Mouse (Mus musculus) lung, embryonic 16.5 days (tissue): ENCODE data around the gene Cela2a. TPM values are rescaled to one million over a fixed set of nuclear protein-coding genes. Genes with fewer than 3 reads are reported as not detected.

Experiments
- ATAC-seq: fragments of 200-750 bp; cut with Nextera tagmentation; 2 replicates; pipeline ENCODE4 v1.8.0; 2017; ENCODE audit warnings: low read depth, mild to moderate bottlenecking, moderate library complexity
- H3K27ac ChIP-seq: fragments of 300-500 bp; sonication (generic); 2 replicates; pipeline ENCODE4 v1.5.1; 2014; ENCODE audit warnings: mild to moderate bottlenecking, control low read depth, low read length
- H3K27me3 ChIP-seq: fragments of 300-500 bp; sonication (generic); 2 replicates; pipeline ENCODE4 v1.6.1; 2014; ENCODE audit warnings: low read depth, low read length, mixed read lengths; ENCODE audit not compliant: control insufficient read depth, insufficient read depth
- H3K36me3 ChIP-seq: fragments of 300-500 bp; sonication (generic); 2 replicates; pipeline ENCODE4 v1.6.1; 2014; ENCODE audit warnings: low read length; ENCODE audit not compliant: control insufficient read depth, insufficient read depth
- H3K4me1 ChIP-seq: fragments of 300-500 bp; sonication (generic); replicated peaks from 2 replicates; pipeline ENCODE4 v1.6.1; 2014; ENCODE audit warnings: low read length, mixed read lengths; ENCODE audit not compliant: control insufficient read depth, insufficient read depth
- H3K4me2 ChIP-seq: fragments of 300-500 bp; sonication (generic); 2 replicates; pipeline ENCODE4 v1.6.1; 2014; ENCODE audit warnings: low read depth, low read length, control low read depth
- H3K4me3 ChIP-seq: fragments of 300-500 bp; sonication (generic); 2 replicates; pipeline ENCODE4 v1.5.1; 2014; ENCODE audit warnings: mild to moderate bottlenecking, low read length, control low read depth
- H3K9ac ChIP-seq: fragments of 300-500 bp; sonication (generic); 2 replicates; pipeline ENCODE4 v1.6.1; 2014; ENCODE audit warnings: low read length, control low read depth
- H3K9me3 ChIP-seq: fragments of 300-500 bp; sonication (generic); 2 replicates; pipeline ENCODE4 v1.6.1; 2016; ENCODE audit warnings: low read length; ENCODE audit not compliant: control insufficient read depth
- WGBS: fragments of 180-500 bp; shearing (Covaris S2); extraction: QIAGEN DNeasy Blood & Tissue Kit; methylation state at CpG from one replicate; pipeline ENCODE4 v1.1.7; 2014; 5-methylcytosine and 5-hydroxymethylcytosine counted together
- polyA plus RNA-seq: library from polyadenylated mRNA; unstranded; fragments of >200 nt; fragmentation: Nextera tagmentation; extraction: Ambion mirVana; gene quantifications from 2 replicates; pipeline ENCODE4 v1.2.1, GENCODE M21; 2015

Gene Cela2a
- polyA plus RNA-seq, 1 experiment from 2014 or later: not detected

GRCm38 (mm10) chr4:141766668-141767352 lies 59.1 kb downstream of the Cela2a start:
- Histone ChIP-seq H3K4me2 (peak overlapping the region; percentile 19), H3K36me3 (peaks cover 24% of the 10 kb centered on the region), H3K9me3 (no peaks in the 10 kb centered on the region), H3K4me1 (peaks cover 23% of the 10 kb centered on the region), H3K4me3 (no peak overlapping the region), H3K9ac (0 out of 2 replicates have a peak overlapping the region, but pooled peaks have one; percentile 27), H3K27ac (peak overlapping the region; percentile 92), H3K27me3 (no peaks in the 10 kb centered on the region)
- ATAC-seq: peak; percentile 84
- WGBS: 36% methylated on average over 19 of the region's 19 CpGs

GRCm38 (mm10) chr4:141766316-141766667 lies 59.7 kb downstream of the Cela2a start:
- H3K36me3 ChIP-seq: peaks cover 26% of the 10 kb centered on the region
- ATAC-seq: no peak

GRCm38 (mm10) chr4:141765008-141765407 lies 61.0 kb downstream of the Cela2a start:
- Histone ChIP-seq H3K4me1 (peaks cover 22% of the 10 kb centered on the region), H3K9me3 (no peaks in the 10 kb centered on the region), H3K4me3 (no peak overlapping the region), H3K4me2 (no peak overlapping the region), H3K9ac (no peak overlapping the region), H3K36me3 (peaks cover 26% of the 10 kb centered on the region), H3K27ac (no peak overlapping the region), H3K27me3 (no peaks in the 10 kb centered on the region)
- 88% methylated on average over 3 of the region's 3 CpGs for WGBS
- no peak for ATAC-seq

More at GRCm38 (mm10) chr4:141766316-141766667, 59.7 kb downstream of the Cela2a start:
- Histone ChIP-seq H3K27ac (peak overlapping the region; percentile 92), H3K9me3 (no peaks in the 10 kb centered on the region), H3K4me1 (peaks cover 23% of the 10 kb centered on the region), H3K27me3 (no peaks in the 10 kb centered on the region), H3K9ac (no peak overlapping the region), H3K4me2 (peak overlapping the region; percentile 19), H3K4me3 (no peak overlapping the region)
- 57% methylated on average over 8 of the region's 8 CpGs for WGBS

Other genes with a start within 250 kb of the Cela2a start
- 71.4 and 76.1 TPM in 2 replicates for gene Fblim1, start 220.1 kb downstream of the Cela2a start, polyA plus RNA-seq
- 0.99 and 1.1 TPM in 2 replicates for gene Tmem82, start 207.5 kb downstream of the Cela2a start, polyA plus RNA-seq
- 0.18 and 0.20 TPM in 2 replicates for gene Slc25a34, start 202.3 kb downstream of the Cela2a start, polyA plus RNA-seq
- 5.7 and 6.9 TPM in 2 replicates for gene Plekhm2, start 161.3 kb downstream of the Cela2a start, polyA plus RNA-seq
- not detected in 2 replicates for gene Rsc1a1, start 140.6 kb downstream of the Cela2a start, polyA plus RNA-seq
- 18.1 and 18.3 TPM in 2 replicates for gene Ddi2, start 102.7 kb downstream of the Cela2a start, polyA plus RNA-seq
- gene Agmat, start 79.5 kb downstream of the Cela2a start, polyA plus RNA-seq: 0.21 and 1.4 TPM in 2 replicates
- gene Dnajc16, start 35.2 kb downstream of the Cela2a start, polyA plus RNA-seq: 4.3 and 4.7 TPM in 2 replicates
- gene Casp9, start 32.5 kb downstream of the Cela2a start, polyA plus RNA-seq: 23.9 and 24.6 TPM in 2 replicates
- gene Ctrc, start 20.2 kb upstream of the Cela2a start, polyA plus RNA-seq: not detected in 2 replicates
- gene Efhd2, start 48.8 kb upstream of the Cela2a start, polyA plus RNA-seq: 97.5 and 98.0 TPM in 2 replicates
- 3.2 and 3.3 TPM in 2 replicates for gene Fhad1, start 188.9 kb upstream of the Cela2a start, polyA plus RNA-seq